Comparison of ENCODE assay signal across 31 mouse cellular contexts in the genomic region with DNA sequence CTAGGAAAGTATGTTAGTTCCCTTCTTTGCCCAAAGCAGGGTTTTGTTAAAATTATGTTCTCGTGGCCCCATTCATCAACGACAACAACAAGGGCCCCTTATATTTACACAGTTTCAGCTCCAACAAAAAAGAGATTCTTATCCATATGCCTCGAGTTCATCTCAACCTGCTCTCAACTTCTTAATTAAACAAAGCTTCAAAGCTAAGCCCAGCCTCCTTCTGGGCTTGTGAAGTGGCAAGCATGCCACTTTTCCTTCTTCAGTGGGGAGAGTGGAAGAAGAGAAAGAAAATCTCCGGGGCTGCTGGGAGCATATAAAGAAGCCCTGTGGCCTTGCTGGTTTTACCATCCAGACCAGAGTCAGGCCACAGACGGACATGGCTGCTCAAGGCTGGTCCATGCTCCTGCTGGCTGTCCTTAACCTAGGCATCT. TPM values are rescaled to one million over a fixed set of nuclear protein-coding genes. Genes with fewer than 3 reads are reported as not detected.
DNase-seq lines count a peak whose midpoint lies in the region; ATAC-seq lines count a peak whose summit lies in the region.
"Had no signal": no experiment of that assay in that cellular context is flagged by ENCODE, and none has a peak within 500 bp of the region (broad histone marks: within the 10 kb centered on the region; RNA-seq: fewer than 3 reads in every experiment).

A gene (plus strand): TSS at position 340 of the 431 bp plus-strand sequence.

- peak within 1 kb of the TSS; percentile 56; the same call in 1 of the 2 replicates for H3K27ac ChIP-seq in lung, embryonic 15.5 days
- no peak within 1 kb of the TSS for H3K27ac ChIP-seq in stomach, embryonic 16.5 days (ENCODE audit: low read length)
- H3K27ac ChIP-seq: heart, adult 2 months; hindbrain, embryonic 13.5 days; limb, embryonic 12.5 days; neural tube, embryonic 12.5 days had no signal

- peak; percentile 66 to 73 for DNase-seq in lung, adult 18-20 months
- DNase-seq in lung, postnatal 25 days (ENCODE audit: low spot score), result peak; percentile 76
- DNase-seq in testis, postnatal 10 days (ENCODE audit: low spot score), result no peak
- no peak for DNase-seq in retina, postnatal 1 day
- no peak for DNase-seq in urinary bladder, adult 18-20 months (ENCODE audit: low spot score in 2 of 2)
- DNase-seq: adrenal gland, postnatal 14 days; cerebellum, adult 11 months; cerebellum, adult 9-10 months; cerebellum, postnatal 36 days; forebrain, postnatal 0 days; heart, adult 2 months; heart, postnatal 4 days; kidney, adult 9 months; kidney, postnatal 10 days; layer of hippocampus, adult 9-11 months; right cerebral cortex, postnatal 14 days had no signal

- 0 out of 2 replicates have a peak within 1 kb of the TSS, but pooled peaks have one; percentile 9 for H3K4me2 ChIP-seq in lung, embryonic 15.5 days
- no peak within 1 kb of the TSS for H3K4me2 ChIP-seq in stomach, embryonic 16.5 days (ENCODE audit: low read depth, low read length)
- H3K4me2 ChIP-seq: heart, embryonic 12.5 days; hindbrain, embryonic 13.5 days; limb, embryonic 12.5 days; liver, embryonic 11.5 days; midbrain, embryonic 11.5 days; neural tube, embryonic 12.5 days had no signal

- peaks cover 12% of the 10 kb centered on the region for H3K4me1 ChIP-seq in lung, embryonic 15.5 days
- no peaks in the 10 kb centered on the region for H3K4me1 ChIP-seq in stomach, embryonic 16.5 days (ENCODE audit: control insufficient read depth, insufficient read depth, low read length)
- H3K4me1 ChIP-seq: heart, embryonic 12.5 days; hindbrain, embryonic 13.5 days; neural tube, embryonic 12.5 days had no signal

- ATAC-seq in lung, embryonic 15.5 days (ENCODE audit: borderline replicate concordance, extremely low read depth, low FRiP score, low TSS enrichment), result peak; percentile 78; the same call in 1 of the 2 replicates
- peak; percentile 74; the same call in 1 of the 2 replicates for ATAC-seq in stomach, embryonic 16.5 days (ENCODE audit: insufficient read depth, low FRiP score)
- ATAC-seq: CD4-positive, CD25-positive, alpha-beta regulatory T cell, adult 4 months; forebrain, postnatal 0 days; intestine, postnatal 0 days had no signal

- peaks cover 4% of the 10 kb centered on the region; the same call in 1 of the 2 replicates for H3K27me3 ChIP-seq in lung, embryonic 15.5 days
- no peaks in the 10 kb centered on the region for H3K27me3 ChIP-seq in stomach, embryonic 16.5 days (ENCODE audit: control insufficient read depth, insufficient read depth, low read length)
- H3K27me3 ChIP-seq: heart, embryonic 12.5 days; hindbrain, embryonic 13.5 days; limb, embryonic 12.5 days; neural tube, embryonic 12.5 days had no signal

- H3K36me3 ChIP-seq in lung, embryonic 15.5 days, result no peaks in the 10 kb centered on the region
- no peaks in the 10 kb centered on the region for H3K36me3 ChIP-seq in stomach, embryonic 16.5 days (ENCODE audit: control insufficient read depth, insufficient read depth, low read length)
- H3K36me3 ChIP-seq: heart, embryonic 12.5 days; hindbrain, embryonic 13.5 days; limb, embryonic 12.5 days; neural tube, embryonic 12.5 days had no signal

- WGBS in lung, embryonic 15.5 days, result 34% methylated on average over 5 of the region's 5 CpGs
- WGBS in stomach, embryonic 16.5 days, result 43% methylated on average over 5 of the region's 5 CpGs

- H3K9ac ChIP-seq in lung, embryonic 15.5 days, result no peak within 1 kb of the TSS
- no peak within 1 kb of the TSS for H3K9ac ChIP-seq in stomach, embryonic 16.5 days (ENCODE audit: low read length)
- H3K9ac ChIP-seq: forebrain, postnatal 0 days; heart, embryonic 12.5 days; hindbrain, embryonic 13.5 days; limb, embryonic 12.5 days; neural tube, embryonic 12.5 days had no signal

- 0 out of 2 replicates have a peak within 1 kb of the TSS, but pooled peaks have one; percentile 10 for H3K4me3 ChIP-seq in lung, embryonic 15.5 days
- H3K4me3 ChIP-seq in stomach, embryonic 16.5 days (replicated peaks; ENCODE audit: low read length), result no peak within 1 kb of the TSS
- H3K4me3 ChIP-seq: erythroblast, embryonic 14.5 days; heart, adult 2 months; heart, embryonic 12.5 days; hindbrain, embryonic 13.5 days; limb, embryonic 12.5 days; myocyte; neural tube, embryonic 12.5 days had no signal

- H3K9me3 ChIP-seq in lung, embryonic 15.5 days, result no peaks in the 10 kb centered on the region
- no peaks in the 10 kb centered on the region for H3K9me3 ChIP-seq in stomach, embryonic 16.5 days (replicated peaks; ENCODE audit: control insufficient read depth, low read length)
- H3K9me3 ChIP-seq: heart, embryonic 12.5 days; hindbrain, embryonic 13.5 days; limb, embryonic 12.5 days; neural tube, embryonic 12.5 days had no signal

RNA-seq across cellular contexts. Expression of the gene that starts here (rescaled TPM):
- 13.4 and 14.1 TPM in 2 replicates for polyA plus RNA-seq in lung, embryonic 15.5 days (2015; fragmentation: Nextera tagmentation; extraction: Ambion mirVana)
- polyA plus RNA-seq in stomach, embryonic 16.5 days (2015; fragmentation: Nextera tagmentation; extraction: Ambion mirVana), result 1.9 and 2.3 TPM in 2 replicates
- polyA plus RNA-seq: CD4-positive, CD25-positive, alpha-beta regulatory T cell, adult 4 months; erythroblast, embryonic 14.5 days; forebrain, embryonic 11.5 days; forebrain, postnatal 0 days; heart, embryonic 12.5 days; hindbrain, embryonic 13.5 days; limb, embryonic 12.5 days; liver, embryonic 11.5 days; liver, embryonic 16.5 days; midbrain, embryonic 11.5 days; midbrain, postnatal 0 days; myocyte; neural tube, embryonic 12.5 days had no signal

Comparison
In these comparisons a context has a peak if more than half of its experiments do, and no peak if none do; other contexts are left out.
1. DNase-seq: peak in lung, adult 18-20 months (2 of 2) and lung, postnatal 25 days (single experiment); none in testis, postnatal 10 days (single experiment), retina, postnatal 1 day (single experiment) and urinary bladder, adult 18-20 months (0 of 2).